Mouse (Mus musculus) left cerebral cortex, postnatal 25 days (tissue): ENCODE data around the gene Gm10310. TPM values are rescaled to one million over a fixed set of nuclear protein-coding genes. Genes with fewer than 3 reads are reported as not detected.
"Not testable (repeated sequence)": the region's sequence is repeated elsewhere in the genome, so short reads cannot be mapped to it uniquely, and the experiment has no call there.

Experiments used
- DNase-seq, 2 experiments: peaks; one replicate each; pipeline ENCODE4 v3.0.0; 2022; ENCODE audit warnings: low spot score in 2 of 2, mixed read lengths in 1 of 2
- intact Hi-C: fragments of 180-260 bp; cut with DNase I; formaldehyde crosslinking; loops from one replicate; pipeline ENCODE4 v1.15.1; 2025
- total RNA-seq, 2 experiments: library from RNA; stranded (reverse); gene quantifications; 2 replicates each; pipeline ENCODE4 v1.2.3; 2021

Gene Gm10310
- total RNA-seq = not detected

DNA sequence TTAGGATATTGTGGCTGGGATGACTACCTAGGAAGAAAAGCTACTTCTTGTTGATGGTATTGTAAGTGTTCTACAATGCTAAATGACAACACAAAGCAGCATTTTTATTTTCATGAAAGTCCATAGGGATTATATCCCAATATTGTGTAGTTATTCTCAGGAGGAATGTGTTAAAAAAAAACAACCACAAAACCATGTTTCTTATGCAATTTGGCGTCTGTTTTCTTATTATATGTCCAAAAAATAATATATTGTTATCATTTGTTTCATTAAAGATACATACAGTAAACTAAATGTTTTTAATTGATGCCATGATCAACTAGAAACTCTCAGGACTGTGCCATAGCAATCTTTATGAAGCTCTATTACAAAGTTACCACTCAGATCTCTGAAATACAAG lies at the start of gene Gm10310:
TSS of gene Gm10310 (minus strand) at position 101 of the 400 bp plus-strand sequence.
- intact Hi-C loops, DNase-seq: not testable (repeated sequence)

DNA sequence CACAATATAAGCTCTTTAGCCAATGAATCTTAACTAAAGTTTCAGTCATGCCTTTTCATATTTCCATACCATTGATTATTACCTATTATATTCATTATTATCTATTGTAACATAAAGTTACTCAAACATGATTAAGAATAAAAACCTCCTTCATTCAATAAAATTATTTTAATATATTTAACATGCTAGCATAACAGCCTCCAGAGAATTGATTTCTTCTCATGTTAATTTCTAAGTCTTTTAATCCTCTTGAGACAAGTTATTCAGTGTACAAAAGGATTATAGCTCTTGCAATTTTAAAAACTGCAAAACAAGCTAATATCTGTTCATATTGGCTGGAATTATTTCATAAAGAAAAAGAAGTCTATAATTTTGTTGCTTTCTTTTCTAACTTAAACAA lies 45.2 kb upstream of the Gm10310 start, which contains the start of gene Olfr821:
TSS of gene Olfr821 (plus strand) at position 301 of the 400 bp plus-strand sequence.
- no peak for DNase-seq
- intact Hi-C loops = no loop called here

DNA sequence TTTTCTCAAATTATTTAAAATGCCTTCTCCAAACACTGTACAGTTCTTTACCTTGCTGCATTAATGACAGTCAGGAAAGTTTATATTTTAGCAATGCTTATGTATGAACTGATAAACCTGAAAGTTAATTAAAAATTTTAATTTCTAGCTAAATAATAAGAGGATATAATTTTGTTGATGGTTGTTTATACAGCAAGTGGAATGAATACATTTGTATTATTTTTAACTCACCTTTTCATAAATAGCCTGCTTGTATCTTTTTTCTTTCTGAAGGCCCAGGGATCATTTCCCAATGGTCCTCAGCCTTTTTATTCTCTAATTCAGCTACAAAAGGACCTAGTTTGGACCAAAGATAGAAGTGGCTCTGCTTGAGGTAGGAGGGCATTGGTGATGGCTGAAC lies 27.5 kb upstream of the Gm10310 start, which contains the start of gene Olfr820:
TSS of gene Olfr820 (plus strand) at position 301 of the 400 bp plus-strand sequence.
- DNase-seq = no peak
- intact Hi-C loops = no loop called here

DNA sequence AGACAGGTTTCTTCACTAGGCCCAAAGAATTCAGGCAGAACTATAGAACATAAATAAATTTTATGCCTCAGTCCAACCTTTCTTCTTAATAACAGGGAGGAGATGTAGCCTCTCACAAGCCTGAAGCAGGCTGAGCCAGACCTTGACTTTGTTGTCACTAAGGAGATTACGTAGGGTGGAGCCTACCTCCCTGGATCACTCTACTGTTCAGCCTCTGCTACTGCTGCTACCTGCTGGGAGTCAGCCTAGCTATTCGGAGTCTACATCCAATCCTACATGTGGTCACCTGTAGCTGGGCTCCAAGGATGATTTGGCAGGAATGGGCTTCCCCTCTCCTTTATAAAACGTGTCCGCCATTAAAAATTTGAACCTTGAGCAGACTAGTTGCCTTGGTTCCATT lies 20.5 kb upstream of the Gm10310 start:
- intact Hi-C loops, DNase-seq: not testable (repeated sequence)

DNA sequence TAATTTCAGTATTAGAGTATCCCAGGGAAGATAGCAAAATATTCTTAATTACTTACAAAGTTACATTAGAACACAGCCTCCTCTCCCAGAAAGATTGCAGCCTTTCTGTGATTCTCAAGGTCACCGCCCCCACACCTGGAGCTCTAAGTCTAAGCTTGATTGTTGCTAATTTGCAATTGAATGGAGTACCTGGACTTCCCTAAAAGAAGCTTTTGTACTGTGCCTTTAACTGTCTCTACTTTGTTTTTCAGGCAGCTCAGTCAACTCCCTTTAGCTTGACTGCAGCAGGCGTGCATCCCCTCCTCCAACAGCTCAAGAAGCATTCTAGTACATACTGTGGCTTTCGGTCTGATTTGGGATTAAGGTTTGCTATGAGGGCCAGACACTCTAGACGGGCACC lies 19.2 kb upstream of the Gm10310 start:
- DNase-seq, intact Hi-C loops: not testable (repeated sequence)

DNA sequence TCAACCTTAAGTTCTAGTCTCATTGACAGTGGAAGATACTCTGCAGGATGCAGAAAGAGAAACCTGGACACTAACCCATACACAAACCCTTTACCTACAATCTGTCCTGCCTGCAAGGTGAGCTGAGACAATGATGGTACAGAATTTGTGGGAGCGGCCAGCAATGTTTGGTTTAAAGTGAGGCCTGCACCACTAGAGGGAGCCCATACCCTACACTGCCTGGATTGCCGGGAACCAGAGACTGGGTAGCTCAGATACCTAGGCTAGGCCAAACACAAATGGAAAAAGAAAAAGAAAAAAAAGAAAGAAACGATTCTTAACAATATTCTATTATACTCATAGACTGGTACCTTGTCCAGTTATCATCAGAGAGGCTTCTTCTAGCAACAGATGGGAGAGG lies 3.0 kb downstream of the Gm10310 start:
- intact Hi-C loops, DNase-seq: not testable (repeated sequence)

DNA sequence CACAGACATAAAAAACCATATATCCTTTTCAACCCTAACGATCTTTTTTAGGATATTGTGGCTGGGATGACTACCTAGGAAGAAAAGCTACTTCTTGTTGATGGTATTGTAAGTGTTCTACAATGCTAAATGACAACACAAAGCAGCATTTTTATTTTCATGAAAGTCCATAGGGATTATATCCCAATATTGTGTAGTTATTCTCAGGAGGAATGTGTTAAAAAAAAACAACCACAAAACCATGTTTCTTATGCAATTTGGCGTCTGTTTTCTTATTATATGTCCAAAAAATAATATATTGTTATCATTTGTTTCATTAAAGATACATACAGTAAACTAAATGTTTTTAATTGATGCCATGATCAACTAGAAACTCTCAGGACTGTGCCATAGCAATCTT lies 8.8 kb downstream of the Gm10310 start, which contains the start of gene Olfr247:
TSS of gene Olfr247 (minus strand) at position 101 of the 400 bp plus-strand sequence.
- DNase-seq, intact Hi-C loops: not testable (repeated sequence)

DNA sequence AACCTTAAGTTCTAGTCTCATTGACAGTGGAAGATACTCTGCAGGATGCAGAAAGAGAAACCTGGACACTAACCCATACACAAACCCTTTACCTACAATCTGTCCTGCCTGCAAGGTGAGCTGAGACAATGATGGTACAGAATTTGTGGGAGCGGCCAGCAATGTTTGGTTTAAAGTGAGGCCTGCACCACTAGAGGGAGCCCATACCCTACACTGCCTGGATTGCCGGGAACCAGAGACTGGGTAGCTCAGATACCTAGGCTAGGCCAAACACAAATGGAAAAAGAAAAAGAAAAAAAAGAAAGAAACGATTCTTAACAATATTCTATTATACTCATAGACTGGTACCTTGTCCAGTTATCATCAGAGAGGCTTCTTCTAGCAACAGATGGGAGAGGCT lies 11.9 kb downstream of the Gm10310 start:
- DNase-seq, intact Hi-C loops: not testable (repeated sequence)

DNA sequence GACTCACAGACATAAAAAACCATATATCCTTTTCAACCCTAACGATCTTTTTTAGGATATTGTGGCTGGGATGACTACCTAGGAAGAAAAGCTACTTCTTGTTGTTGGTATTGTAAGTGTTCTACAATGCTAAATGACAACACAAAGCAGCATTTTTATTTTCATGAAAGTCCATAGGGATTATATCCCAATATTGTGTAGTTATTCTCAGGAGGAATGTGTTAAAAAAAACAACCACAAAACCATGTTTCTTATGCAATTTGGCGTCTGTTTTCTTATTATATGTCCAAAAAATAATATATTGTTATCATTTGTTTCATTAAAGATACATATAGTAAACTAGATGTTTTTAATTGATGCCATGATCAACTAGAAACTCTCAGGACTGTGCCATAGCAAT lies 17.7 kb downstream of the Gm10310 start, which contains the start of gene Olfr819:
TSS of gene Olfr819 (minus strand) at position 101 of the 400 bp plus-strand sequence.
- intact Hi-C loops, DNase-seq: not testable (repeated sequence)

DNA sequence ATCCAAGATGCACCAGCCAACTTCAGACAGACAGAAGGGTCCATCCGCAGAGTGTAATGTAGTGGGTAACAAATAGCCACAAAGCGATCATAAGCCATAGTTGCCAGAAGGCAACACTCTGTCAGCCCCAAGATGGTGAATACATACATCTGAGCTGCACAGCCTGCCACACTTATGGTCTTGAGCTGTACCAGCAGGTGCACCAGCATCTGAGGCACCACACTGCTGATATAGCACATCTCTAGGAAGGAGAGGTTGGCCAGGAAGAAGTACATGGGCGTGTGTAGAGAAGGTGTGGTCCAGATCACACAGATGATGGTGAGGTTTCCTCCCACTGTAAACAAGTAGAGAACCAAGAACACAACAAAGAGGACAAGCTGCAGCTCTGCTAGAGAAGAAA lies 18.6 kb downstream of the Gm10310 start:
- intact Hi-C loops, DNase-seq: not testable (repeated sequence)

DNA sequence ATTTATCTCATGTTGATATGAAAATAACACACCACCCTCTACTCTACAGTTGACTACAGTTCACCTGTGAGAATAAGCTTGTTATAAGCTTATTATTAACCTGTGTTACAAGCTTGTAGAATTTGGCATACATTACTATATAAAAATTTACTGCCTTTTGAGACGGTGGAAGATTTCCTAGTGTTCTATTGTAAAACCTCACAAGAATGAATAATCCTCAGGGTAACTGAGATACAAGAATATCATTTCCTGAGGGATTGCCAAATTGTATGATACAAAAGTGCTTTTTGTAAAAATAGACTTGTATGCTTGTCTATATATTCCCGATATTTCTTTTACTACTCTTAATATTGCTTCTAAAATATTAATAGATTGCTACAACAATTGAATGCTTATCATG lies 35.9 kb downstream of the Gm10310 start, which contains the start of gene Olfr818:
TSS of gene Olfr818 (minus strand) at position 101 of the 400 bp plus-strand sequence.
- no peak for DNase-seq
- intact Hi-C loops = no loop called here

Other genes starting within 250 kb of the Gm10310 start
- gene Olfr806, start 243.1 kb downstream of the Gm10310 start, total RNA-seq = not detected
- gene Olfr807, start 227.3 kb downstream of the Gm10310 start, total RNA-seq = not detected
- not detected for gene Olfr808, start 219.6 kb downstream of the Gm10310 start, total RNA-seq
- not detected for gene Olfr809, start 210.4 kb downstream of the Gm10310 start, total RNA-seq
- gene Olfr810, start 190.1 kb downstream of the Gm10310 start, total RNA-seq = not detected
- not detected for gene Olfr811, start 180.7 kb downstream of the Gm10310 start, total RNA-seq
- gene Olfr812, start 139.0 kb downstream of the Gm10310 start, total RNA-seq = not detected
- not detected for gene Olfr813, start 129.7 kb downstream of the Gm10310 start, total RNA-seq
- gene Olfr814, start 105.2 kb downstream of the Gm10310 start, total RNA-seq = not detected
- gene Olfr815, start 79.2 kb downstream of the Gm10310 start, total RNA-seq = not detected
- gene Olfr816, start 69.5 kb downstream of the Gm10310 start, total RNA-seq = not detected
- not detected for gene Olfr818, start 36.0 kb downstream of the Gm10310 start, total RNA-seq
- not detected for gene Olfr819, start 17.8 kb downstream of the Gm10310 start, total RNA-seq
- gene Olfr247, start 8.9 kb downstream of the Gm10310 start, total RNA-seq = not detected
- not detected for gene Olfr820, start 27.6 kb upstream of the Gm10310 start, total RNA-seq
- gene Olfr821, start 45.3 kb upstream of the Gm10310 start, total RNA-seq = not detected
- gene Olfr822, start 86.1 kb upstream of the Gm10310 start, total RNA-seq = not detected
- not detected for gene Olfr823, start 130.3 kb upstream of the Gm10310 start, total RNA-seq
- not detected for gene Olfr824, start 144.9 kb upstream of the Gm10310 start, total RNA-seq
- not detected for gene Olfr825, start 181.7 kb upstream of the Gm10310 start, total RNA-seq
- gene Olfr826, start 199.1 kb upstream of the Gm10310 start, total RNA-seq = not detected
- gene Olfr827, start 229.3 kb upstream of the Gm10310 start, total RNA-seq = not detected